Mouse (Mus musculus): ENCODE results near the gene Fbxo3. TPM values are rescaled to one million over a fixed set of nuclear protein-coding genes. Genes with fewer than 3 reads are reported as not detected.
A peak's percentile ranks its signal among the peaks of the same experiment; 100 is the strongest.
"Not testable (repeated sequence)": the region's sequence is repeated elsewhere in the genome, so short reads cannot be mapped to it uniquely, and the experiment has no call there.

The Fbxo3 gene
- polyA plus RNA-seq, 1 experiment = 24.5 TPM

- H3K36me3 ChIP-seq (ENCODE audit: control insufficient read depth, insufficient read depth, low read length) = peaks cover 19% of the 10 kb centered on the region
- no peaks in the 10 kb centered on the region for H3K4me1 ChIP-seq (replicated peaks; ENCODE audit: control insufficient read depth, insufficient read depth, low read length)
- TF ChIP-seq CTCF (IDR thresholded peaks at IDR 0.05; ENCODE audit: borderline replicate concordance, control insufficient read depth, extremely low read depth, insufficient read depth, low read length, poor library complexity) = no peak
- no peak for TF ChIP-seq POLR2A (IDR thresholded peaks at IDR 0.05; ENCODE audit: control insufficient read depth, extremely low read depth, insufficient read depth, low read length, poor library complexity)
- H3K4me3 ChIP-seq (ENCODE audit: control insufficient read depth, insufficient read depth, low read length) = no peak overlapping the region
- no peaks in the 10 kb centered on the region for H3K27me3 ChIP-seq (ENCODE audit: control insufficient read depth, insufficient read depth, low read length)
- no peak overlapping the region for H3K27ac ChIP-seq (ENCODE audit: control insufficient read depth, insufficient read depth, low read length)
- DNase-seq = no peak
These were observed 35.1 kb downstream of the Fbxo3 start for GRCm38 (mm10) chr2:104062665-104063064.

DNA sequence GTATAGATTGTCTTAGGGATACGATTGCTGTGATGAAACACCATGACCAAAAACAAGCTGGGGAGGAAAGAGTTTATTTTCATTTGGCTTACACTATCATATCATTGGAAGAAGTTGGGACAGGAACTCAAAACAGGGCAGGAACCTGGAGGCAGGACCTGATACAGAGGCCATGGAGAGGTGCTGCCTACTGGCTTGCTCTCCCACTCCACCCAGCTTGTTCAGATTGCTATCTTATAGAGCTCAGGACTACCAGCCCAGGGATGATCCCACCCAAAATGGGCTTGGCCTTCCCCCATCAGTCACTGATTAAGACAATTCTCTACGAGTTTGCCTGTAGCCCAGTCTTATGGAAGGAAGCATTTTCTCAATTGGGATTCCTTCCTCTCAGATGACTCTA lies 36.6 kb downstream of the Fbxo3 start:
- Histone ChIP-seq H3K4me1 (replicated peaks; ENCODE audit: control insufficient read depth, insufficient read depth, low read length) (no peaks in the 10 kb centered on the region), H3K36me3 (ENCODE audit: control insufficient read depth, insufficient read depth, low read length) (peaks cover 13% of the 10 kb centered on the region), H3K27ac (ENCODE audit: control insufficient read depth, insufficient read depth, low read length) (no peak overlapping the region), H3K27me3 (ENCODE audit: control insufficient read depth, insufficient read depth, low read length) (no peaks in the 10 kb centered on the region), H3K4me3 (ENCODE audit: control insufficient read depth, insufficient read depth, low read length) (no peak overlapping the region)
- DNase-seq = no peak
- 90% methylated on average over 2 of the region's 2 CpGs for WGBS
- no peak for TF ChIP-seq POLR2A (IDR thresholded peaks at IDR 0.05; ENCODE audit: control insufficient read depth, extremely low read depth, insufficient read depth, low read length, poor library complexity)
- no peak for TF ChIP-seq CTCF (IDR thresholded peaks at IDR 0.05; ENCODE audit: borderline replicate concordance, control insufficient read depth, extremely low read depth, insufficient read depth, low read length, poor library complexity)

- not testable (repeated sequence) for DNase-seq
These were observed 38.0 kb downstream of the Fbxo3 start, which contains the start of gene Gm10912 for GRCm38 (mm10) chr2:104065526-104065925. Gene Gm10912, plus strand, starts transcription at chr2:104065826.

DNA sequence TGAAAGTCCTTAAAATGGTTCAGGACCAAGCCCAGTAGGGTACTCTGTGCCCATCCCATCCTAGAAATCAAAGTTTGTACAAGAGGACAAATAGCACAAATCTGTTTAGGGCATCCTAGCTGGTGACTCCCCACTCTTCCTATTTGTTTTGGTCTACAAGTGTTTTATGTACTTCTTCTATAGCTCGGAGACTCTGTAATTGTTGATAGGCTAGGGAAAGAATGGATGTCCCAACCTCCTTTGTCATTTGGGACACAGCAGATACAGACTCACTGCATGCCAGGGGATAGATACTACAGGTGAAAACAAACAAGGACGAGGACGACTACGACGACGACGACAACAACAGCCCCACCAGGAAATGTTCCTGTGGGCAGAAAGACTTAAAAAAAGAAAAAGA lies 40.9 kb downstream of the Fbxo3 start, which contains the start of gene Gm10799:
Gene Gm10799, minus strand, starts transcription at position 101 of the 400 bp plus-strand sequence.
- not testable (repeated sequence) for H3K36me3 ChIP-seq (ENCODE audit: control insufficient read depth, insufficient read depth, low read length); H3K27ac ChIP-seq (ENCODE audit: control insufficient read depth, insufficient read depth, low read length); H3K27me3 ChIP-seq (ENCODE audit: control insufficient read depth, insufficient read depth, low read length); DNase-seq; H3K4me1 ChIP-seq (replicated peaks; ENCODE audit: control insufficient read depth, insufficient read depth, low read length); H3K4me3 ChIP-seq (ENCODE audit: control insufficient read depth, insufficient read depth, low read length)
- 20% methylated on average over 7 of the region's 7 CpGs for WGBS

More at GRCm38 (mm10) chr2:104065526-104065925, 38.0 kb downstream of the Fbxo3 start, which contains the start of gene Gm10912:
- not testable (repeated sequence) for H3K4me1 ChIP-seq (replicated peaks; ENCODE audit: control insufficient read depth, insufficient read depth, low read length); H3K36me3 ChIP-seq (ENCODE audit: control insufficient read depth, insufficient read depth, low read length); H3K4me3 ChIP-seq (ENCODE audit: control insufficient read depth, insufficient read depth, low read length); H3K27ac ChIP-seq (ENCODE audit: control insufficient read depth, insufficient read depth, low read length); H3K27me3 ChIP-seq (ENCODE audit: control insufficient read depth, insufficient read depth, low read length)
- WGBS = 90% methylated on average over 6 of the region's 6 CpGs

- peak; percentile 41 for DNase-seq
- WGBS = 5% methylated on average over 13 of the region's 13 CpGs
- peak within 1 kb of the TSS; percentile 41 for H3K4me3 ChIP-seq (ENCODE audit: control insufficient read depth, insufficient read depth, low read length)
- H3K27me3 ChIP-seq (ENCODE audit: control insufficient read depth, insufficient read depth, low read length) = no peaks in the 10 kb centered on the region
- H3K27ac ChIP-seq (ENCODE audit: control insufficient read depth, insufficient read depth, low read length) = no peak within 1 kb of the TSS
- H3K36me3 ChIP-seq (ENCODE audit: control insufficient read depth, insufficient read depth, low read length) = no peaks in the 10 kb centered on the region
- TF ChIP-seq POLR2A (IDR thresholded peaks at IDR 0.05; ENCODE audit: control insufficient read depth, extremely low read depth, insufficient read depth, low read length, poor library complexity) (no peak), CTCF (IDR thresholded peaks at IDR 0.05; ENCODE audit: borderline replicate concordance, control insufficient read depth, extremely low read depth, insufficient read depth, low read length, poor library complexity) (no peak)
- peaks cover 4% of the 10 kb centered on the region; the same call in 1 of the 2 replicates for H3K4me1 ChIP-seq (replicated peaks; ENCODE audit: control insufficient read depth, insufficient read depth, low read length)
These were observed 42.2 kb downstream of the Fbxo3 start, which contains the start of gene Cd59b for GRCm38 (mm10) chr2:104069704-104070185. Gene Cd59b, plus strand, starts transcription at chr2:104069849.

- not testable (repeated sequence) for DNase-seq; H3K36me3 ChIP-seq (ENCODE audit: control insufficient read depth, insufficient read depth, low read length); H3K27ac ChIP-seq (ENCODE audit: control insufficient read depth, insufficient read depth, low read length); H3K4me1 ChIP-seq (replicated peaks; ENCODE audit: control insufficient read depth, insufficient read depth, low read length); H3K4me3 ChIP-seq (ENCODE audit: control insufficient read depth, insufficient read depth, low read length); H3K27me3 ChIP-seq (ENCODE audit: control insufficient read depth, insufficient read depth, low read length)
- 91% methylated on average over 5 of the region's 5 CpGs for WGBS
These were observed 50.8 kb downstream of the Fbxo3 start for GRCm38 (mm10) chr2:104078285-104078684.

GRCm38 (mm10) chr2:104081436-104082050 lies 54.0 kb downstream of the Fbxo3 start:
- not testable (repeated sequence) for H3K27ac ChIP-seq (ENCODE audit: control insufficient read depth, insufficient read depth, low read length); H3K4me1 ChIP-seq (replicated peaks; ENCODE audit: control insufficient read depth, insufficient read depth, low read length); H3K36me3 ChIP-seq (ENCODE audit: control insufficient read depth, insufficient read depth, low read length); DNase-seq; H3K4me3 ChIP-seq (ENCODE audit: control insufficient read depth, insufficient read depth, low read length); H3K27me3 ChIP-seq (ENCODE audit: control insufficient read depth, insufficient read depth, low read length)
- WGBS = no CpG with 5 or more reads among the region's 1 CpGs

Data from thymus, adult 2 months (tissue).